Mouse (Mus musculus) thymus, postnatal 14 days (tissue): Measurements from ENCODE around the gene Vps33b.

Source experiments
- DNase-seq: peaks from one replicate; pipeline ENCODE4 v3.0.0; 2021

The Vps33b gene

DNA sequence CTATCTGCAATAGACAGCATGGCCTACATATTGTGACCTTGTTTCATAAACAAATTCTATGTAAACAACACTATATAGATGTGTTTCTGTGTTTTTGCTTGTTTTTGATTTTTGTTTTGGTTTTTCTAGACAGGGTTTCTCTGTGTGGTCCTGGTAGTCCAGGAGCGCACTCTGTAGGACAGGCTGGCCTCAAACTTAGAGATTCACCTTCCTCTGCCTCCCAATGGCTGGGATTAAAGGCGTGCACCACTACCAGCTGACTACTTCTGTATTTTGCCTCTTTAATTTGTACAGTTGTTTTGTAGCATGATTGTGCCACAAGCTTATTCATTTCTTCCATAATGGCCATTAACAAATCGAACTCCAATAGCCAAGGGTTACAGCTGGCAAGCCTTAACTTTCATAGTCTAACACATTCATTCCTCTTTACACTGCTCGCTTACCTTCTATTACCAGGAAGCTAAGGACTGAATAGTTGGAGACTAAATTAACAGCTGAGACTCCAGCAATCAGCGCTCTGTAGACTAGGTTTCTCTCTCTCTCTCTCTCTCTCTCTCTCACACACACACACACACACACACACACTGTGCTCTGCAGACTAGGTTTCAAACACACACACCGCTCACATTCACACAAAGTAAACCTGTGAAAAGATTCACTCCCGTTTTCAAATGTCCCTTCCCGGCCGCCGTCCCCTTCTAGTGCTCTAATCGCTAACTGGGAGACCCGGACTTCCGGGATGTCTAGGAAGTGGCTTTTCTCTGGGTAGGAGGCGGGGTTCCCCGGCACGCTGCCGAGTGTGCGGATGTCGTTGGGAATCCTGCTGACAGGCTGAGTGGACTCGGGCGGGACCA lies at the start of gene Vps33b:
TSS of gene Vps33b (plus strand) at position 753 of the 854 bp plus-strand sequence.
- DNase-seq, result peak; percentile 97

DNA sequence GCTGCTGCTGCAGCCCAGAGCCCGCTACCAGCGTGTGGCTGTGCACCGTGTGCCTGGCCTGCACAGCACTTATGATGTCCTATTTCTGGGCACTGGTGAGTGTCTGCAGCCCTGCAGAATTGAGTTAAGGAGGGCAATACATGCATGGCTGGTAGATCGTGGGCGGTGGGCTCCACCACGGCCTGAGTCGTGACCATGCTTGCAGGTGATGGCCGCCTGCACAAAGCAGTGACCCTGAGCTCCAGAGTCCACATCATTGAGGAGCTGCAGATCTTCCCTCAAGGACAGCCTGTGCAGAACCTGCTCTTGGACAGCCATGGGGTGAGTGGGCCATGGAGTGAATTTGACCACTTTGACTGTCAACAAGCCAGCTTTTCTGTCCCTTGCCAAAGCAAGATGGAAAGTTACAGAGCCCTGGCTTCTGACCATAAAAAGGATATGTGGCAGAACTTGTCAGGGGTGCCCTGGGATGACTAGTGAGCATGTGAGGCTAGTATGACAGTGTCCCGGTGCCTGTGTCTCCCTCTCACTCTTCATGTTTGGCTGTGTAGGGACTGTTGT lies 49.1 kb upstream of the Vps33b start:
- no peak for DNase-seq

DNA sequence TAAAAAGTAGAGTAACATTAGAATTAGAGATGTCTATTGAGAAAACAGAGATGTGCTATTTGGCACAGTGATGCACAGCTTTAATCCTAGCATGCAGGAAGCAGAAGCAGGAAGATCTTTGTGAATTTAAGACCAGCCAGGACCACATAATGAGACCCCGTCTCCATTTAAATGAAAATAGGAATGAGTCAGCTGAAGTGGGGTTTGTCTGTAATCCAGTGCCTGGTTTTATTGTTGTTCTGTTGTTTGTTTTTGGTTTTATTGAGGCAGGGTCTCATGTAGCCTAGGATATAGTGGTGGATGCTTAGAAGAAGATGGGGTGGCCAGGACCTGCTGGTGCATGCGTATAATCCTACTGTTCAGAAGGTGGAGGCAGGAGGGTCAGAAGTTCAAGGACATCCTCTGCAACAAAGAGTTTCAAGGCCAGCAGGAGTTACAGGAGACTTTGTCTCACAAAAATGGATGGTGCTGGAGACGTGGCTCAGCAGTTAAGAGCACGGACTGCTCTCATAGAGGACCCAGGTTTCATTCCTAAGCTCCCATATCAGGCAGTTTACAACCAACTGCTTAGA lies 48.2 kb upstream of the Vps33b start:
- no peak for DNase-seq

DNA sequence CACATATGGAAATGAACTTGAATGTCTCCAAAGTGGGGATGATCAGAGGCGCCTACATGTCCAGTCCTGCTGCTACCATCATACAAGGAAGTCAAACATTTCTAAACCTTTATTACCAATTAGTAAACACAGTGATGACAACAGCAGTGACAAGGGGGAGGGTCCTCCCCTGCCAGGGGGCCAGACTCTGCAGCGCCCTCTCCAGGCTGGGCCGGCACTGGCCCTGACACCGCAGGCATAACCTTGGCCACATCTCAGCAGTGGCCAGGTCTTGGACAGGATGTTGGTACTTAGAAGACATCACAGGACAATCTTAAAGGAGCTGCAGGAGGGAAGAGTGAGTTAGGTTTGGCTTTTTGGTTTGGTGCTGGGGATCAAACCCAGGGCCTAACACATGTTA lies 42.4 kb upstream of the Vps33b start:
- no peak for DNase-seq

DNA sequence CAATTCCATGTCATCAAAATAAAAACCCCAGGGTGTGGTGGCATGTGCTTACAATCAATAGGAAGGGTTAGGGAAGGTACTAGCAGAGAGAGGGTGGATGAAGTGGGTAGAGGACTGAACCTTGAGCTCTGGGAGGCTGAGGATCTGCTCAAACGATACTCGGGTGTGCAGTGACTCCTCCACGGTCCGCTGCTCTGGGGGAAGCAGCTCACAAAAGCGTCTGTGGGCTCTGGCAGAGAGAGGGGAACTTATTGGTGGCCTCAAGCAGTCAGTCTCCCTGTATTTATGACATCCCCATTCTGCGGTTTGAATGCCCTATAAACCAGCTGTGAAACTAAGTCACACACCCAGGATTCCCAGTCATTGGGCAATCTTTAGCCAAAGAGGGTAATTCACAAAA lies 39.3 kb upstream of the Vps33b start:
- no peak for DNase-seq

DNA sequence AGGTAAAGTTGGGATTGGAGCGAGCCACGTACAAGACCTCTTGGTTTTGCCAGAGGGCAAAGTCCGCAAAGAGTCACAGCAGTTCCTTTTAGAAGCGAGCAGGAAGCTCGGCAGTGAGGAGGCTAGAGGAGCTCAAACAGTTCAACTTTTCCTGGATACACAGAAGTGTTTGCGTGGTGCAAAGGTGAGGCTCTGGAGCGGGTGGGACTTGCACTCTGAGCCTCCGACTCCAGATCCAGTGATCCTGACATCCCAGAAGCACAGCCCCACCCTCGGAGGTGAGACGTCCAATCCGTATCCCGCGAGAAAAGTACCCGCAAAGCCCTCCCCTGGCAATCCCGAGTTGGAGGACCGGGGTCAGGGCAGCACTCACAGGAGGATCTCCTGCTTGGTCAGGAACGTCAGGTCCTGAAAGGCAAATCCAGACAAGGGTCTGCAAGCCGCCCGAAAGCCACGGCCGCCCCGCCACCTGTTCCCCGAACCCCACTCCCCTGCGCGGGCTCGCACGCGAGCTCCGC lies 37.4 kb upstream of the Vps33b start:
- DNase-seq, result no peak

DNA sequence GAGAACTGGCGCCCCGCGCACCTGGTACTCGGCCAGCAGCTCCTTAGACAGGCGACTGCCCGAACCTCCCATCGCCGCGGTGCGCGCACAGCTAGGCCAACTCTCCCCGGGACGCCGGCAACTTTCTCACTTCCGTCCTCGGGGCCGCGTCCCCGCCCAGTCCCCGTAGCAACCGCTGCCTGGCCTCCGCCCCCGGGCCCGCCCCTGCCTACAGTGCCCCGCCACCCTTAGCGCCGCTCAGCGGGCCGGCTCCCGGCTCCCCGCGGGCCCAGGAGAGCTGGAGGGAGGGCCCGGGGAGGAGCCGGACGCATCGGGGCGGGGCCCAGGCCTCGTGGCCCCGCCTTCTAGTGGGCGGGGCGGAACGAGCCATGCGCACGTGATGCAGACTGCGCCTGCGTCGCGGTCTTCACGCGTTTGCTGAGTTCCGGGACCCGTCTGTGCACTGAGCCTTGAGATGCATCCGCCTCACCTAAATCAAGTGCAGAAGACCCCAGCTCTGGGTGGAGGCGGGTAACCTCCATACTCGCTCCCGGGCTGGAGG lies 36.9 kb upstream of the Vps33b start, which contains the start of the genes Cib1 and Gdpgp1:
TSS of gene Cib1 (minus strand) at position 325 of the 541 bp plus-strand sequence.
TSS of gene Gdpgp1 (plus strand) at position 377 of the 541 bp plus-strand sequence.
- peak; percentile 99 for DNase-seq

DNA sequence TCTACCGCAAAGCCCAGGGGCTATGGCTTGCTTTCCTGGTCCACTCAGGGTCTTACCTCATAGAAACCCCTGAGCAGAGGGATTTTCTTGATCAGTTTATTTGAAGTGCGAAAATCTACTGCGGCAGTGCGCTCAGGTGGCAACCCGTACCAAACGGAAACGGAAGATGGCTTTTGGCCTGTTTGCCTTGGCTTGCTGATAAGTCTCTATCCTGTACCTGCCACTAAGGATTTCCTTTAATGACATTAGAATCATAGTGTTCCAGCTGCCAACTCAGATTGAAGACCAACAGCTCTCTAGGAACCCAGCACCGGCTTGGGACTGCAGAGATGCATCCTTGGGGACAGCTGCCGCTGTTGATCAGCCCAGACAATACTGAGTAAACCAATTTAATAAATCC lies 35.6 kb upstream of the Vps33b start:
- DNase-seq, result no peak

DNA sequence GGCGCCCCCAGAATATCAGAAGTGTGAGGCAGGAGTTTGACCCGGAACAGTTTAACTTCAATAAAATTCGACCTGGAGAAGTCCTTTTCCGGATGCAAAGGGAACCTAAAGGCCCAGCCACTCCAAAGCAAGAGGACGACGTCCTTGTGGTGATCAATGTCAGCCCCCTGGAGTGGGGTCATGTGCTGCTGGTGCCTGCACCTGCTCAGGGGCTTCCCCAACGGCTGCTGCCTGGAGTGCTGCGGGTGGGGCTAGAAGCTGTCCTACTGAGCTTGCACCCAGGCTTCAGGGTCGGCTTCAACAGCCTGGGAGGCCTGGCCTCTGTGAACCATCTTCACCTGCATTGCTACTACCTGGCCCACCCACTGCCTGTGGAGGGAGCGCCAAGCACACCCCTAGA lies 30.9 kb upstream of the Vps33b start:
- DNase-seq, result no peak

DNA sequence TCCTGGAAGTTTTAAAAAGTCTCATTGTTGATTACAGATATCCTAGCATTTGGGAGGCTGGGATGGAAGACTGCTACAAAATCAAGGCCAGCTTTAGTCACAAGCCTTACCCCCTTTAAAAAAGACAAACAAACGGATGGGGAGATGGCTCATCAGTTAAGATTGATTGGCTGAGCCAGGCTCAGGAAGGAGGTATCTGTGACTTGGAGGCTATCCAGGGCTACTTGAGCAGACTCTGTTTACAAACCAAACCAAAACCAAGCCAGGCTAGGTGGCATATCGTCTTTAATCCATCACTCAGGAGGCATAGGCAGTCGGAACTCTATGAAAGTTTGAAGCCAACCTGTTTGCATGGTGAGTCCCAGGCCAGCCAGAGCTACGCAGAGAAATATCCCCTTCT lies 27.8 kb upstream of the Vps33b start:
- DNase-seq, result no peak

DNA sequence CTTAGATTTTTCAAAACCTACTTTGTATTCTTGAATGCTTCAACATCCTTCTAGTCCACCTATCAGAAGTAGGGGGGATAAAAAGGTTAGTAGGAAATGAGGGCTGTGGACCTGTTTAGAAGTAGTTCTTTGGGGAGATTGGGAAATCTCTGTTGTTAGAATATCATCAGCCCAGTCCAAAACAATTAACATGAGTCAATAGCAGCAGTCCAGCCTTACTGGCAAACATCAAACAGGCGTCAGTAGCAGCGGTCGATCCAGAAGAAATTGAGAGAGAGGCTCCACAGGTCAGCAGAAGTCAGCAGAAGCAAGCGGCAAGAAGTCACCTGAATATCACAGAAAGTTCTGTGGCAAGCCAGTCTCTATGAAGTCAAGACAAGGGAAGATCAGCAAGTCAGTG lies 24.6 kb upstream of the Vps33b start:
- no peak for DNase-seq

DNA sequence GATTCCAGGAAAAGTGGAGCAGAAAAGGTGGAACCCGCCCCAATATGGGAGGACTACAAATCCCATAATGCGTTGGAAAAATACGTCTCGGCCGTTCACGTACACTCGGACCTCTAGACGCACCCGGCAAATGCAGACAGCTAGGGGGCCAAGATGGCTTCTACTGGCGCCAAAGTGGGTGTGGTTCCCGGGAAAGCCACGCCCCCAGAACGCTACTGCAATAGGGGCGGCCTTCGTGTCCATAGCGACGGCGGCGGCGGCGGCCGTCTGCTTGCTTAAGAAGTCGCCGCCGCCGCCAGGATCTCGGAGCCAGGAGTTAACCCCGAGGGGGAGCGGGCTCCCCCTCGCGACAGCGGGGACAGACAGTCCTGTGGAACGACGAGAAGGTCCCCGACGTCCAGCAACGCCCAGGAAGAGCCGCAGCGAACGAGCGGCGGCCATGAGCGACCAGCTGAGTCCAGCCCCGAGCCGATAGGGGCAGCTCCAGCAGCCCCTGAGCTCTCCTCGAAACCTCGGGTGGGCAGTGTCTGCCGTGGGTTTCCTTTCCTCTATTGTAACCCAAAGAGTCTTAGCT lies 23.2 kb upstream of the Vps33b start, which contains the start of gene Ttll13:
TSS of gene Ttll13 (plus strand) at position 229 of the 574 bp plus-strand sequence.
- DNase-seq, result peak; percentile 98

DNA sequence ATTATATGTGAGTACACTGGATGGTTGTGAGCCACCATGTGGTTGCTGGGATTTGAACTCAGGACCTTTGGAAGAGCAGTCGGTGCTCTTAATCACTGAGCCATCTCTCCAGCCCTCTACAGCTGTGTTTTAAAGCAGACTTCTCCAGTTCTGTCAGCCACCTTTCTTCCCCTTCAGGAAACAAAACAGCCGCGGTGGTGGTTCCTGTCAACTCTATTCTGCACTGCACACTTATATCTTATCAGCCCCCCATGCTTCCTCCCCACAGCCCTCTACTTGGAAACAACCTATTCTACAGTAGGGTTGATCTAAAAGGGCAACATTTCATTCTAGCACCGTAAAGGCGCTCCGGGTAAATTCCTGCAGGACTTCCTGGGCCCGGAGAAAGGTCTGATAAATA lies 22.6 kb upstream of the Vps33b start:
- peak; percentile 43 for DNase-seq

DNA sequence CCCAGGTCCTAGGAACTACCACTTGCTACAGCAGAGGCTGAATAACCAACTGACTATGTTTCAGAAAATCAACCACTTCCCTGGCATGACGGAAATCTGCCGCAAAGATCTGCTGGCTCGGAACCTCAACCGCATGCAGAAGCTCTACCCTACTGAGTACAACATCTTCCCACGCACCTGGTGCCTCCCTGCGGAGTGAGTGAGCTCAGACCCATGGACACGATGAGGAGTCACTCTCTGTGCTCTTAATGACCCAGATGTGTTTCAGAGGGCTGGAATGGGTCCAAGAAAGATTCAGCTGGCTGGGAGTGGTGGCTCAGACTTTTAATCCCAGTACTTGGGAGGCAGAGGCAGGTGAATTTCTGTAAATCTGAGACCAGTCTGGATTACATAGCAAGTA lies 17.0 kb upstream of the Vps33b start:
- no peak for DNase-seq

DNA sequence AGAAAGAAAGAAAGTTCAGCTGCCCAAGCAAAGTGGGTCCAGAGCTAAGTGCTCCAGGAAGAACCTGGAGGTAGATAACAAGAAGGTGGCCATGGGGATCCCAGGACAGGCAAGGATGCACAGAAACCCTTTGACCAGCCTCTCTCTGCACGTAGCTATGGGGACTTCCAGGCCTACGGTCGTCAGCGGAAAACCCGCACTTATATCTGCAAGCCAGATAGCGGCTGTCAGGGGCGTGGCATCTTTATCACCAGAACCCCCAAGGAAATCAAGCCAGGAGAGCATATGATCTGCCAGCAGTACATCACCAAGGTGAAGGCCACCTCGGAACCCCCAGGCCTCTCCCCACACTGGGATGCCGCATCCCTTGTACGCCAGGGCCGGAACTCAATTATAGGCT lies 16.6 kb upstream of the Vps33b start:
- DNase-seq, result no peak

DNA sequence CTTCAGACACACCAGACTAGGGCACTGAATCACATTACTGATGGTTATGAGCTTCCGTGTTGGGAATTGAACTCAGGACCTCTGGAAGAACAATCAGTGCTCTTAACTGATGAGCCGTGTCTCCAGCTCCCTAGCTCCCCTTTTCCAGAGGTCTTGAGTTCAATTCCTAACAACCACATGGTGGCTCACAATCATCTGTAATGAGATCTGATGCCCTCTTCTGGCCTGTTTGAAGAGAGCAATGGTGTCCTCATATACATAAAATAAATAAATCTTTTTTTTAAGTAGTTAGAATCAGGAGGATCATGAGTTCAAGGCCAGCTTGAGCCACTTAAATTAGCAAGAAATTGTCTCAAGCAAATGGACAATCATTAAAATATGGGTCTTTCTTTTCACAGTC lies 13.5 kb upstream of the Vps33b start:
- no peak for DNase-seq

DNA sequence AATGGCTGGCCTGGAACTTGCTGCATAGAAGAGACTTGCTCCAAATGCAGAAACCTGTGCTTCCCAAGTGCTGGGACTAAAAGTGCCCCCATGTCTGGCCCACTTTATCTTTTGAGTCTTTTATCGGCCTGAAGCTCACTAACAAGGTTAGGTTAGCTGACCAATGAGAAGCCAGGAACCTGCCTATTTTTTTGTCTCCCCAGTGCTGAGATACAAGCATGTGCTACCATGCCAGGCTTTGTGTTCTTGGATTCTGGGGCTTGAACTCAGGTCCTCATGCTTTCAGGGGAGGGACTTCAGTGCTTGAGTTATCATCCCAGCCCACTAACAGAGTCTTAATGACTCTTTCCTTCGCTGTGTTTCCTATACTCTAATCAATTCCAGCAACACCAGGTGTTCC lies 11.7 kb upstream of the Vps33b start:
- DNase-seq, result no peak

DNA sequence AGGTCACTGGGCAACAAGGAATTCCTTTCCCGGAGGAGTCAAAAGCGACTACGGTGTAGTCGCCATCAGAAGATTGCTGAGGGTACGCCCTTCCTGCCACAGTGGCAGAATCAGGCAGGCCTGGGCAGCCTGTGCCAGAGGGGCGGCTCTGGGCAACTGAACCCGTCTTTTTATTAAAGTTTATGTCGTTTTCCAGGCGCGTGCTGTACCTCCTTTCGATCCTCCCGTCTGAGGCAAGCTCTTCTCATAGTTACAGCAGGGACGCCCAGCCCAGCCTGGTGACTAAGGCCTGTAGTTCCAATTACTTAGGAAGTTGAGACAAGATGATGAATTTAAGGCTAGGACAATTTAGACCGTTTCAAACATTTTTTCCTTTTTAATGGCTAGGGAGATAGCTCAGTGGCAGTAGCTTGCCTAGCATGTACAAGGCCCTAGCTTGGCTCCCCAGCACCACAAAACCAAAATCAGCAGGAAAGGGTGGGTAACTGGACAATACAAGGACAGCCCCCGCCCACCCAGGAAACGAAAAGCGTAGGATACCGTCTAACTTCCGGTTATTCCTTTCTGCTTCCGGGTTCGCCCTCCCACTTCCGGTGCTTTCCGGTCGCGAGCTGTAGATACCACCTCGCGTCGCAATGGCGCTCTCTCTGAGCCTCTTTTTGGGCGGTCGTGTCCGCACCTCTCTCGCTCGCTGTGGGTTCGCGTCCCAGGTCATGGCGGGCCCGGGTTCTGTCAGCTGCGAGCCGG lies 8.7 kb upstream of the Vps33b start, which contains the start of gene Ngrn:
TSS of gene Ngrn (plus strand) at position 591 of the 747 bp plus-strand sequence.
- peak; percentile 86 for DNase-seq

DNA sequence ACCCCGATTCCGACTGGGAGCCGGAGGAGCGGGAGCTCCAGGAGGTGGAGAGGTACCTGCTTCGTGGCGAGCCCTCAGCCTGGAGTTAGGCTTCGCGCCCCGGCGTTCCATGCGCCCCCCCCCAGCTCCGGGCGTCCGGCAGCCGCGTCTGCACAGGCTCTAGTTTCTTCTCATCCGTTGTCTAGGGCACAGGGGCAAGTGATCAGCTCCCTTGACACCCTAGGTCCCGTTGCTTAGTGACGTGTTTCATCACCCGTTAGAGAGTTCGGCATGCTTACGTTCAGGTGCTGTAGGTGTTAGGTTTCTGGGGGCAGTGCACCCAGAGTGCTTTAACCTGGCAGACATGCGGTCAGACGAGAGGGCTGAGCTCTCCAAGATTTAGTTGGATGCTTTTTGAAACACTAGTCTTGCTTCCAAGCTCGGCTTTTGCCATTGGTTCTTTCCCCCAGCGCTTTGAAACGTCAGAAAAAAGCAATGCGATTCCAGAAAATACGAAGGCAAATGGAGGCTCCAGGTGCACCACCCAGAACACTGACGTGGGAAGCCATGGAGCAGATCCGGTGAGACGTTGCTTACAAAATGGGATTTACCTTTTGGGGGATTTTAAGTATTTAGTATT lies 8.0 kb upstream of the Vps33b start:
- no peak for DNase-seq

DNA sequence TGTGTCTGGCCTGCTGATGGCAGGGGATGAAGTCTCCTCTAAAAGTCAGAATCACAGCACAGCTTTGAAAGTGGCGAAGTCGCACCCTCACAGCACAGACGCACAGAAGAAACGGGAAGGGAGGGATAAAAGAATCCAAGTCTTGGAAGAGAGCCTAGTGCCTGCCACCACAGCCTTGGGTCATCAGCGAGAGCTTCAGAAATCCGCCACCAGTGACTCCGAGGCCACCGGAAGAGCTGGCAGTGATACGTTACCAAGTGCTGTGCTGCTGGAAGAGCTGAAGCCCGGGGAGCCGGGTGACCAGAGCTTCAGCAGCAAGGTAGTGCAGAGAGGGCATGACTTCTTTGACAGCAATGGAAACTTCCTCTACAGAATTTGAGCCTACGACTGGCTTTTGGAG lies 4.8 kb upstream of the Vps33b start:
- DNase-seq, result no peak

DNA sequence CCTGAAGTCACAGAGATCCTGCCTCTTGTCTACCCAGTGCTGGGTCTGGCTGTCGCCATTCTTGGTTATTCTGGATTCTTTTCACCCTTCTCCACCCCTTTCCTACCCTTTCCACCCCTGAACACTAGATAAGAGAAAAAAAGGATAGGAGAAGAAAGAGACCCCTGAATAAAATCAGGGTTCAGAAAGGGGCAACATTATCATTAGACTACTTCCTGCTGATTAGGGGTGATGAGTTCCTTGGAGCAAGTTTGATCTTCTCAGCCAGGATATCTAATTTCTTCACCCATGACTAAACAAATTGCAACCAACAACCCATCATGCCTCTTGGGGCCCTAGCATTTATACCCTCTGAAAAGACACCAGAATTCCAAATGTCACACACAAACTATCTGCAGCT lies 1.7 kb upstream of the Vps33b start:
- DNase-seq, result no peak

DNA sequence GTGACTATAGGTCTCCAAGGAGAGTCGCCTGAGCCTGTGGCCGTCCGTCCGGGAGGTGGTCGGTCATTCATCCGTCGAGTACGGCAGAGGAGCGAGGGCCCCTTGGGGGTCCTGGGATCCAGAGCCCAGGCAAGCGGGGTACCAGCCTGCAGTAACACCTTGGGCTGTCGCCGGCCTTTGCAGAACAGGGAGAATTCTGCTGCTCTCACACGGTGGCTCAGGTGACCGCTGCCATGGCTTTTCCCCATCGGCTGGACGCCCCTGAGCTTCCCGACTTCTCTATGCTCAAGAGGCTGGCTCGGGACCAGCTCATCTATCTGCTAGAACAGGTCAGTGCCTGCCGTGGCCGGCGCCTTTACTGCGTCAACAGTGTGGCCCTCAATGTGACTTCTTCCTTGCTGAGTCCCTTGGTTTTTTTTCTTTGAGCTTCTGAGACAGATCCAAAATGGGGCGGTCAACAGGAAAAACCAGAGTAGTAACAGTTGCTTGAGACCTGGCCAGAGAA lies 354 bp downstream of the Vps33b start:
- DNase-seq, result no peak
